Mouse (Mus musculus): ENCODE measurements around the gene Zfp692.
"Not testable (repeated sequence)": the region's sequence is repeated elsewhere in the genome, so short reads cannot be mapped to it uniquely, and the experiment has no call there.

Gene Zfp692

DNA sequence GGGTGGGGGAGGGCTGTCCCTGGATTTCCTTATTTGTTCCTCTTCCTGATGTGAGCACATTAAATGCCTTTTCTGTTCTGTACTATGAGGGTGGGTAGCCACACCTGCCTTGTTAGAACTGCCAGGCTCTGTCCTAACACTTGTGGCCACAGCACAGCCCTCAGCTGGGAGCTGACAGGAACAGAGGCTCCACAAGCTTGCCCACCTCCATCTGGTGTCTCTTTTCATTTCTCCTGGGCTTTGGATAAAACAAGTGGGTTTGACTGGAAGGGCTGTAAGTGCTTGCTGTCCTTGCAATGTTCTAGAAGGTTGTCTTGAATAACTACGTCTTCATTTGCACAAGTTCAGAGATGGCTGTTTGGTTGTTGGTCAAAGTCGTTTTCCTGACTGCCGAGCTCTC is 48.1 kb downstream of the Zfp692 start:
- DNase-seq (ENCODE audit: low read depth, low spot score): no peak

DNA sequence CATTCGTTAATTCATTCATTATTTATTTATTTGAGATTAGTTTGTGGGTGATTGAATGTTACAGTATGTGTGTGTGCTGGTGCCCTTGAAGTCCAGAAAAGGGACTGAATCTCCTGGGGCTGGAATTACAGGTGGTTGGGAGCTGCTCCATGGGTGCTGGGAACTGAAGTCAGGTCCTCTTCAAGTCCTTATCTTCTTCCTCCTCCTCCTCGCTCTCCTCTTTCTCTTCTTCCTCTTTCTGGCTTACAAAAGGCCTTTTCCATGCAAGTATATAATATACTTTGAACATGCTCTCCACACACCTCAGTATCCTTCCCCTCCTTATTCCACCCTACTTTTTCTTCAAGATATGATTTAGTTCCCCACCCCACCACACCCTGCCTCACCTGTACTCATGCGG is 50.2 kb downstream of the Zfp692 start:
- no peak for DNase-seq (ENCODE audit: low read depth, low spot score)

DNA sequence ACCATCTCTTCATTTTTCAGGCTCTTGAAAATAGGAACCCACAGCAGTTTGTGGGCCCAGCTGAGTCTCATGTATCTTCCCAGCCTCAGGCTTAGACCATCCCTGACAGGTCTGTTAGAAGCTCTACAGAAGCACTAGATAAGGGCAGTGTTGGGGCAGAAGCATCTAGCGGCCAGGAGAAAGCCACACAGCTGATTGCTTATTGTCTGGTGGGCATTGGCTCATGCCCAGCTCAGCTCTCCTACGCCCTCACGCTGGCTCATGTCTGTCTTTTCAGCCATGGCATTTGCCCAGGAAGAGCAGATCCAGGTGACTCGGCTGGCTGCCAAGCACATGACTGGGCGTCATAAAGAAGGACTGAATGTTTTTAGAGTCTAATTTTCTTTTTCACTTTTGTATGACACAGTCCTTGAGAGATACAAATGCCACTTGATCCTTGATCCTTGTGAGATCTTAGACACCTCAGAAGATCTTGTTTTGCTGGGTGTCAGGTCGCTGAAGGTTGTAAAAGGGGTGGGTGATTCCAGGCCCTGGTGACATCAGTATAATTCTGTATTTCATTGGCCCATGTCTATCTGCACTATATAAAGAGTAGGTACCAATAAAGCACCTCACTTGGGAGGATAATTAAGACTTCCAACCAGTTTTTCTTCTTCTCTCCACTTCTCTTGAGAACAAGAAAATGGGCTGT is 51.1 kb downstream of the Zfp692 start:
- no peak for DNase-seq (ENCODE audit: low read depth, low spot score)

DNA sequence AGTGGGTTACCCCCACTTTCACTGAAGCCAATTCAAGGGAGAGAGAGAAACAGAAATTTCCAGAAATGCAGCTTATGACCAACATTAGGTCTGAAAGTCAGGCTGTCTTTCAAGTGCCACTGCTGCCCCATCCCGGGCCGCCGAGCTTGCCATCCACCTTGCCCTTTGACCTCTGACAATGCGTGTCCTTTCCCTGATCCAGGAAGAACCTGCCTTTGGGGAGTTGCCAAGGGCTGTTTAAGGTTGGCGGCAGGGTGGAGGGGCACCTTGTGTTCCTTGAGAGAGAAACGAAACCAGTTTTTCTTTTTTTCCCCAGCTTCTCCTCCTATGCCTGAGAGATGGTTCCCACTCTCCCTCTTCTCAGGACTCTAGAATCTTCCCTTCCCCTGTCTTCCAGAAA is 55.7 kb downstream of the Zfp692 start:
- DNase-seq (ENCODE audit: low read depth, low spot score): not testable (repeated sequence)
